In genomic region chr19:46254163-46254752, GRCm38 (mm10) we compare ENCODE assay signal across 9 mouse cellular contexts. TPM values are rescaled to one million over a fixed set of nuclear protein-coding genes. Genes with fewer than 3 reads are reported as not detected.
A peak's percentile ranks its signal among the peaks of the same experiment; 100 is the strongest.
DNase-seq lines count a peak whose midpoint lies in the region; ATAC-seq and TF ChIP-seq lines count a peak whose summit lies in the region.
"Had no signal": no experiment of that assay in that cellular context is flagged by ENCODE, and none has a peak within 500 bp of the region (broad histone marks: within the 10 kb centered on the region; RNA-seq: fewer than 3 reads in every experiment).

No protein-coding gene starts in this region.

- H3K36me3 ChIP-seq in kidney, embryonic 15.5 days, result peaks cover 68% of the 10 kb centered on the region
- peaks cover 84% of the 10 kb centered on the region for H3K36me3 ChIP-seq in G1E (replicated peaks)

- H3K4me1 ChIP-seq in kidney, embryonic 15.5 days, result no peaks in the 10 kb centered on the region
- H3K4me1 ChIP-seq in G1E (ENCODE audit: insufficient read depth, low read depth, low read length), result no peaks in the 10 kb centered on the region
- H3K4me1 ChIP-seq: liver, embryonic 15.5 days had no signal

- no peak overlapping the region for H3K4me3 ChIP-seq in kidney, embryonic 15.5 days (replicated peaks)
- H3K4me3 ChIP-seq in G1E (ENCODE audit: low read depth, low read length), result no peak overlapping the region
- H3K4me3 ChIP-seq: liver, embryonic 15.5 days had no signal

- no peak overlapping the region for H3K9ac ChIP-seq in kidney, embryonic 15.5 days
- H3K9ac ChIP-seq: liver, embryonic 15.5 days had no signal

- ATAC-seq in kidney, embryonic 15.5 days (replicated peaks; ENCODE audit: low FRiP score), result no peak
- ATAC-seq in G1E (ENCODE audit: extremely low read depth, insufficient number of reproducible peaks, low FRiP score, poor library complexity, severe bottlenecking), result no peak
- ATAC-seq in common myeloid progenitor, adult 5-6 weeks (replicated peaks; ENCODE audit: low read depth, poor library complexity, severe bottlenecking), result peak; percentile 68
- 0 out of 2 replicates have a peak, but pooled peaks have one; percentile 26 for ATAC-seq in neutrophil, adult 5-6 weeks (ENCODE audit: extremely low read depth, insufficient number of reproducible peaks, low FRiP score, poor library complexity, severe bottlenecking)
- no peak for ATAC-seq in activated CD4-positive, CD25-positive, alpha-beta regulatory T cell, adult 4 months

- no peaks in the 10 kb centered on the region for H3K9me3 ChIP-seq in kidney, embryonic 15.5 days (replicated peaks)
- H3K9me3 ChIP-seq in G1E (replicated peaks), result no peaks in the 10 kb centered on the region
- H3K9me3 ChIP-seq: liver, embryonic 15.5 days had no signal

- WGBS in kidney, embryonic 15.5 days, result 38% methylated on average over 7 of the region's 7 CpGs

- no peak overlapping the region for H3K27ac ChIP-seq in kidney, embryonic 15.5 days
- H3K27ac ChIP-seq: liver, embryonic 15.5 days had no signal

- no peak overlapping the region for H3K4me2 ChIP-seq in kidney, embryonic 15.5 days
- H3K4me2 ChIP-seq: liver, embryonic 15.5 days had no signal

- peak; percentile 21 for DNase-seq in kidney, adult 18-20 months
- DNase-seq in B cell, adult 2 months, result peak; percentile 55 to 60
- DNase-seq in G1E (ENCODE audit: low spot score), result peak; percentile 11
- peak; percentile 41 to 48 for DNase-seq in layer of hippocampus, postnatal 10 days (ENCODE audit: low spot score in 2 of 2)

- TF ChIP-seq CTCF in G1E (IDR thresholded peaks at IDR 0.05; ENCODE audit: low read depth, low read length), result peak; percentile 65

- no peaks in the 10 kb centered on the region for H3K27me3 ChIP-seq in kidney, embryonic 15.5 days
- H3K27me3 ChIP-seq in G1E (ENCODE audit: insufficient read depth, low read length), result no peaks in the 10 kb centered on the region
- H3K27me3 ChIP-seq: liver, embryonic 15.5 days had no signal

RNA-seq across cellular contexts. Expression of gene Nfkb2, which starts 49.9 kb away (rescaled TPM):
- 8.3 and 9.8 TPM in 2 replicates for polyA plus RNA-seq in kidney, embryonic 15.5 days (2015; fragmentation: Nextera tagmentation; extraction: Ambion mirVana)
- 11.3 and 12.6 TPM in 2 replicates for total RNA-seq in G1E (2014; fragmentation: Nextera tagmentation)
- 9.7 and 12.5 TPM in 2 replicates for total RNA-seq in G1E (2017)
- polyA plus RNA-seq in G1E (2012), result 40.4 and 40.8 TPM in 2 replicates
- 7.2 and 8.3 TPM in 2 replicates for total RNA-seq in common myeloid progenitor, adult 5-6 weeks (2017)
- total RNA-seq in layer of hippocampus, postnatal 10 days (2021), result 1 to 10 TPM; 3.1 to 3.2 TPM
- 84.7 and 87.8 TPM in 2 replicates for total RNA-seq in neutrophil, adult 5-6 weeks (2017)
- polyA plus RNA-seq in activated CD4-positive, CD25-positive, alpha-beta regulatory T cell, adult 4 months (2017; shearing (Covaris generic)), result 10 to 100 TPM; 19.7 to 30.4 TPM

Comparison
In these comparisons a context has a peak if more than half of its experiments do, and no peak if none do; other contexts are left out.
1. ATAC-seq: peak in common myeloid progenitor, adult 5-6 weeks (single experiment) and neutrophil, adult 5-6 weeks (single experiment); none in kidney, embryonic 15.5 days (single experiment), G1E (single experiment) and activated CD4-positive, CD25-positive, alpha-beta regulatory T cell, adult 4 months (single experiment).
2. Peak in every context shown above with its lines, with median percentiles within 50 percentile points of each other: DNase-seq.